Mouse (Mus musculus) ES-E14 (cell line): ENCODE data around the gene Cerkl.

Experiments used
- HCFC1 ChIP-seq: IDR thresholded peaks from 2 replicates; pipeline ENCODE4 v1.6.1; 2012; ENCODE audit warnings: low read length, inconsistent platforms, borderline replicate concordance; ENCODE audit not compliant: insufficient read depth
- ZNF384 ChIP-seq: IDR thresholded peaks from 2 replicates; pipeline ENCODE4 v1.6.1; 2012; ENCODE audit warnings: low read depth, low read length, inconsistent platforms

GRCm38 (mm10) chr2:79398343-79398742, 58.2 kb downstream of the Cerkl start:
- TF ChIP-seq HCFC1: no peak
- TF ChIP-seq ZNF384: no peak
